Mouse (Mus musculus) embryonic facial prominence, embryonic 14.5 days (tissue): ENCODE data around the gene Gm38394. TPM values are rescaled to one million over a fixed set of nuclear protein-coding genes. Genes with fewer than 3 reads are reported as not detected.
A peak's percentile ranks its signal among the peaks of the same experiment; 100 is the strongest.

Experiments
- ATAC-seq: fragments of 200-750 bp; cut with Nextera tagmentation; 2 replicates; pipeline ENCODE4 v1.8.0; 2017; ENCODE audit warnings: low read depth, moderate number of reproducible peaks, moderate TSS enrichment
- DNase-seq: peaks from one replicate; pipeline ENCODE4 v3.0.0-alpha.2; 2015; ENCODE audit warnings: low spot score
- H3K27ac ChIP-seq: fragments of 300-500 bp; sonication (generic); replicated peaks from 2 replicates; pipeline ENCODE4 v1.5.1; 2014; ENCODE audit warnings: low read depth, mild to moderate bottlenecking, low read length, moderate library complexity
- H3K27me3 ChIP-seq: fragments of 300-500 bp; sonication (generic); replicated peaks from 2 replicates; pipeline ENCODE4 v1.6.1; 2014; ENCODE audit warnings: low read length; ENCODE audit not compliant: control insufficient read depth, insufficient read depth
- H3K36me3 ChIP-seq: fragments of 300-500 bp; sonication (generic); 2 replicates; pipeline ENCODE4 v1.6.1; 2014; ENCODE audit warnings: low read length, mixed read lengths; ENCODE audit not compliant: control insufficient read depth, insufficient read depth
- H3K4me1 ChIP-seq: fragments of 300-500 bp; sonication (generic); 2 replicates; pipeline ENCODE4 v1.6.1; 2014; ENCODE audit warnings: antibody characterized with exemption, low read length; ENCODE audit not compliant: control insufficient read depth, insufficient read depth
- H3K4me2 ChIP-seq: fragments of 300-500 bp; sonication (generic); 2 replicates; pipeline ENCODE4 v1.6.1; 2014; ENCODE audit warnings: low read depth, mild to moderate bottlenecking, low read length, moderate library complexity, mixed read lengths
- H3K4me3 ChIP-seq: fragments of 300-500 bp; sonication (generic); 2 replicates; pipeline ENCODE4 v1.5.1; 2014; ENCODE audit warnings: low read depth, mild to moderate bottlenecking, low read length
- H3K9ac ChIP-seq: fragments of 300-500 bp; sonication (generic); 2 replicates; pipeline ENCODE4 v1.6.1; 2014; ENCODE audit warnings: low read depth, mild to moderate bottlenecking, low read length, moderate library complexity, mixed read lengths
- H3K9me3 ChIP-seq: fragments of 300-500 bp; sonication (generic); 2 replicates; pipeline ENCODE4 v1.6.1; 2016; ENCODE audit warnings: low read length; ENCODE audit not compliant: control insufficient read depth
- WGBS: fragments of 180-500 bp; shearing (Covaris S2); extraction: QIAGEN DNeasy Blood & Tissue Kit; methylation state at CpG from one replicate; pipeline ENCODE4 v1.1.7; 2014; 5-methylcytosine and 5-hydroxymethylcytosine counted together
- polyA plus RNA-seq: library from polyadenylated mRNA; unstranded; fragments of >200 nt; fragmentation: Nextera tagmentation; extraction: Ambion mirVana; gene quantifications from 2 replicates; pipeline ENCODE4 v1.2.1, GENCODE M21; 2014

The Gm38394 gene
- polyA plus RNA-seq, 1 experiment from 2014 or later: 11.5 TPM

DNA sequence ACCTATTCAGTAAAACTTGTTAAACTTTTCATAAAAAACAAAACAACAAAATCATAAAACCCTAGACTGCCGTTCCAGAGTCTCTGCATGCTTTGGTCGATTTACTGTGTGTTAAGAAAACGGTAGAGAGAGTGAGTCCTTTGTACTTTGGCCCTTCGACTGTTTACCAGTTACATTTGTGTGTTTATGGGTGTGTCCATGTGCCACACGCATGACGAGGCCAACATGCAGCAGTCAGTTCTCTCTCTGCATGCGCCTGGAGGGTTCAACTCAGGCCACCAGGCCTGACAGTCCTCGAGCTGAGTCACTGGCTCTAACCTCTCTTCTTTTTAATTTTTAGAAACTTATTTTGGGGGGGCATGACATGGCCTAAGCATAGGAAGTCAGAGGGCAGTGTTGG, 42.8 kb downstream of the Gm38394 start:
- H3K36me3 ChIP-seq: peaks cover 64% of the 10 kb centered on the region
- DNase-seq: no peak
- H3K9ac ChIP-seq: no peak overlapping the region
- no peaks in the 10 kb centered on the region for H3K9me3 ChIP-seq
- no peak overlapping the region for H3K4me3 ChIP-seq
- H3K4me1 ChIP-seq: no peaks in the 10 kb centered on the region
- H3K27ac ChIP-seq: no peak overlapping the region
- H3K4me2 ChIP-seq: no peak overlapping the region
- 84% methylated on average over 8 of the region's 8 CpGs for WGBS
- no peaks in the 10 kb centered on the region for H3K27me3 ChIP-seq
- ATAC-seq: no peak

DNA sequence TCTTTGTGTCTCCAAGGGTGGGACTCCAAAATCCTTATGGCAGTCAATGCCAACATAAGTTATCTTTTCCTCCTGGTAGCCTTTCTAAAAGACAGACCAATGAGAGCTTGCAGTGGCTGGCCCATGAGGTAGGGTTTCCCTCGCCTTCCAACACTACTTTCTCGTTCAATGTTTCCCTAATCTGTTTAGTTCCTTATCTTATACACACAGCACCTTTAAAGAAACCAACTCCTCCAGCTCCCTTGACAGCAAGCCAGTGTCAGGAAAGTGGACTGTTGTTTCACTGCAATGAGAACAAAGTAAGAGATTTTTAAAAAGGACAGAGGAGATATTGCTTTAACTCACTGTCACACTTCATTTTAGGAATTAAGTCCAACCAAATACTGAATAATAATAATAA, 43.2 kb downstream of the Gm38394 start:
- Histone ChIP-seq H3K27me3 (no peaks in the 10 kb centered on the region), H3K36me3 (peaks cover 60% of the 10 kb centered on the region), H3K4me1 (no peaks in the 10 kb centered on the region), H3K27ac (no peak overlapping the region), H3K4me2 (no peak overlapping the region), H3K9me3 (no peaks in the 10 kb centered on the region), H3K9ac (no peak overlapping the region), H3K4me3 (no peak overlapping the region)
- WGBS: 66% methylated on average over 2 of the region's 2 CpGs
- ATAC-seq (no peak), DNase-seq (no peak)

DNA sequence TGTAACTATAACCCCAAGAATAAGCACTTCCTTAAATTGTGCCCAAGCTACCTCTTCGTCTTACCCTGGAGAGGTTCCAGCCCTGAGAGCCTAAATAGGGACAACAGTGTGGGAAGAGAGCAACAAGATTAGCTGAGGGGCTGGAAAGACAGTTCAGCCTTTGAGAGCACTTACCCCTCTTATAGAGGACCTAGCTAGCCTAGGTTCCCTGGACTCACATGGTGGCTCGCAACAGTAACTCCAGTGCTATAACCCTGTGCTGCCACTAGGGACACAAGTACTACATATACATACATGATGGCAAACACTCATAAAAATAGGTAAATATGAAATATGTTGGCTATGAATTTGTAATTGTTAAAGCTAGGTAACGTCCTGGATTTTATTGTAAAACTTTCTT, 47.3 kb downstream of the Gm38394 start:
- 74% methylated on average over 3 of the region's 3 CpGs for WGBS
- no peak overlapping the region for H3K27ac ChIP-seq
- H3K27me3 ChIP-seq: no peaks in the 10 kb centered on the region
- peaks cover 27% of the 10 kb centered on the region for H3K36me3 ChIP-seq
- ATAC-seq: no peak
- no peak overlapping the region for H3K4me2 ChIP-seq
- H3K9me3 ChIP-seq: no peaks in the 10 kb centered on the region
- H3K4me1 ChIP-seq: no peaks in the 10 kb centered on the region
- no peak overlapping the region for H3K9ac ChIP-seq
- no peak overlapping the region for H3K4me3 ChIP-seq
- no peak for DNase-seq

DNA sequence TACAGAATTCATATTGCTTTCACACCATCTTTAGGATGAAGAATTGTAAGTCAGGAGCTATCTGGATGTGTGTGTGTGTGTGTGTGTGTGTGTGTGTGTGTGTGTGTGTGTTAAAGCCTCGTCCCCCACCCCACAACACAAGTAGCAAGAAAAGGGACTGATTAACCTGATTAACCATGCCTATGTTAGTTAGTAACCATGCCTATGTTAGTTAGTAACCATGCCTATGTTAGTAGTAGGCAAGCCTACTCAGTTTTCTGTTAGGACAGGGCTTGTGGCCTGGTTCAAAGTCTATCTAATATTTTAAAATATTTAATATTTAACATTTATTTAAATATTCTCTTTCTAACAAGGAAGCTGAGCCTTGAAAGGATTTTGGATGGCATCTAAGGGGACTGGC, 49.7 kb downstream of the Gm38394 start:
- Histone ChIP-seq H3K4me3 (no peak overlapping the region), H3K4me1 (no peaks in the 10 kb centered on the region), H3K27me3 (no peaks in the 10 kb centered on the region), H3K36me3 (peaks cover 30% of the 10 kb centered on the region), H3K27ac (no peak overlapping the region), H3K9me3 (no peaks in the 10 kb centered on the region), H3K9ac (no peak overlapping the region), H3K4me2 (no peak overlapping the region)
- 88% methylated on average over 1 of the region's 1 CpGs for WGBS
- DNase-seq (no peak), ATAC-seq (no peak)

DNA sequence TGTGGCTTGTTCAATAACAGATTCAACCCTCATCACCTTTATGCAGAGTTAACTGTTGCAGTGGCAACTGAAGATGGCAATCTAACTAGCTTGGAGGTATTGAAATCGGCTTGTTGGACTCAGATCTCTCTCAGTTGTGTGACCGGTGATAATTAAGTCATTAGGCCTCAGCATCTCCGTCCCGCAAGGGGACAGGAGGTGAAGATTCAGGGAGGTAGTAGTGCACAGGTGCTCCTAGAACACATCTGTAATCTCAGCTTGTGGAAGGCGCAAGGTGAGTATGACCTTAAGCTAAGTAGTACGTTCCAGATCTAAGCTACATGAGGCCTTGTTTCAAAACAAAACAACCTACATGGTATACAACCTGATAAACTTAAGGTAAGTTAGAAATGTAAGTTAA, 50.5 kb downstream of the Gm38394 start:
- H3K9me3 ChIP-seq: no peaks in the 10 kb centered on the region
- WGBS: 52% methylated on average over 6 of the region's 6 CpGs
- peak overlapping the region; percentile 27 for H3K4me2 ChIP-seq
- no peak overlapping the region for H3K9ac ChIP-seq
- no peak for DNase-seq
- H3K27ac ChIP-seq: no peak overlapping the region
- H3K4me3 ChIP-seq: peak overlapping the region; percentile 79; the same call in 1 of the 2 replicates
- ATAC-seq: no peak
- peaks cover 38% of the 10 kb centered on the region for H3K36me3 ChIP-seq
- H3K27me3 ChIP-seq: no peaks in the 10 kb centered on the region
- H3K4me1 ChIP-seq: no peaks in the 10 kb centered on the region

DNA sequence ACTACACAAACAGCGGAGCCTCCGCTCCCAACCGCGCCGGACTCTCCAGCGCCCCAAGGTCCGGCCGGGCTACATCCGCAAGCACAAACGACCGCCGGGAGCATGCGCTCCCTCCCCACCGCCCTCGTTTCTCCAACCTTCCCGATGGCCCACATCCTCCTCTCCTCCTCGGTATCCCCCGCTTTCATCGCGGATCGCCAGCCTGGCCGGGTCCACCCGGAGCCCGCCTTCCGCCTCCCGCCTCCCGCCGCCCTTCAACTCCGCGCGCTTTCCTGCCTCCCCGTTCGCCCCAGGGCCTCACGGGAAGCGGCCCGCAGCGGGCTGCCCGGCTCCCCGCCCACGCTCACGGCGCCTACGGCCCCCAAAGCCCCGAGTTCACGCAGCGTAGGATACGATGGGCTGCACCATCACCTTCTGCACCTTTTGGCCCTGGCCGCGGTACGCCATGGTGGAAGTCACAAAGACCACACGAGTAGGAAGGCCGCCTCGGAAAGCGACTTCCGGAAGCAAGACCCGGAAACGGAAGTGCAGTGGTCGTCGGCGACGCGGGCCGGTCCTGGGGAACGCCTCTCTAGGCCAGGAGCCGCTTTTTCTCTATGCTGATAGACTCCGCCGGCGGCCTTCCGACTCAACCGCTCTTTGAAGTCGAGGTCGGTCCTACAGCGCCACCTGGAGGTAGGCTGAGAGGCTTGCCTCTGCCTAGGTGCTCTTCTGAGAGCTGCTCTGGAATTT, 51.2 kb downstream of the Gm38394 start, which contains the start of gene Snrpe:
Snrpe (minus strand) TSS at position 521 of the 732 bp plus-strand sequence.
- H3K36me3 ChIP-seq: peaks cover 45% of the 10 kb centered on the region
- peak within 1 kb of the TSS; percentile 56 for H3K4me2 ChIP-seq
- H3K4me3 ChIP-seq: peak within 1 kb of the TSS; percentile 79
- ATAC-seq (peak; percentile 99), DNase-seq (peak; percentile 100)
- H3K9ac ChIP-seq: peak within 1 kb of the TSS; percentile 93
- WGBS: 0% methylated on average over 67 of the region's 73 CpGs
- no peaks in the 10 kb centered on the region for H3K9me3 ChIP-seq
- peak within 1 kb of the TSS; percentile 84 for H3K27ac ChIP-seq
- H3K4me1 ChIP-seq: no peaks in the 10 kb centered on the region
- H3K27me3 ChIP-seq: no peaks in the 10 kb centered on the region

DNA sequence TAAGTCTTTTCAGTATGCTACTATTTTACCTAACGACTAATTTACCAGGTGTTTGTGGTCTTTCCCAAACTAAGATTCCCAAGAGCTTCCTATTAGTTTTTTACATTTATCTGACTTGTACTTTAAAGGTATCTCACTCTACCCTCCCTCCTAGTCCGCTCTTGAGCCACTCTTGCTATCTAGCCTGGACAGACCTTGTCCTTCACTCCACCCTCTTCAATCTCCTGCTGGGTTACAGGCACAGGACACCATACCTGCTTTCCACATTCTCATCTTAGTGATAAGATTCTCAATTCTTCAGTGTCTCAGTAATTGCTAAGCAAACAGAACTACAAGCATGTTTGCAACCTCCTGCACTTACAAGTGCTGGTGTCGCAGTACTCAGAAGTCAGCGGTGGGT, 57.9 kb downstream of the Gm38394 start:
- Histone ChIP-seq H3K4me3 (no peak overlapping the region), H3K4me2 (no peak overlapping the region), H3K36me3 (peaks cover 71% of the 10 kb centered on the region), H3K9ac (no peak overlapping the region), H3K9me3 (no peaks in the 10 kb centered on the region), H3K4me1 (no peaks in the 10 kb centered on the region), H3K27me3 (no peaks in the 10 kb centered on the region), H3K27ac (no peak overlapping the region)
- DNase-seq (no peak), ATAC-seq (no peak)
- 92% methylated on average over 4 of the region's 4 CpGs for WGBS

DNA sequence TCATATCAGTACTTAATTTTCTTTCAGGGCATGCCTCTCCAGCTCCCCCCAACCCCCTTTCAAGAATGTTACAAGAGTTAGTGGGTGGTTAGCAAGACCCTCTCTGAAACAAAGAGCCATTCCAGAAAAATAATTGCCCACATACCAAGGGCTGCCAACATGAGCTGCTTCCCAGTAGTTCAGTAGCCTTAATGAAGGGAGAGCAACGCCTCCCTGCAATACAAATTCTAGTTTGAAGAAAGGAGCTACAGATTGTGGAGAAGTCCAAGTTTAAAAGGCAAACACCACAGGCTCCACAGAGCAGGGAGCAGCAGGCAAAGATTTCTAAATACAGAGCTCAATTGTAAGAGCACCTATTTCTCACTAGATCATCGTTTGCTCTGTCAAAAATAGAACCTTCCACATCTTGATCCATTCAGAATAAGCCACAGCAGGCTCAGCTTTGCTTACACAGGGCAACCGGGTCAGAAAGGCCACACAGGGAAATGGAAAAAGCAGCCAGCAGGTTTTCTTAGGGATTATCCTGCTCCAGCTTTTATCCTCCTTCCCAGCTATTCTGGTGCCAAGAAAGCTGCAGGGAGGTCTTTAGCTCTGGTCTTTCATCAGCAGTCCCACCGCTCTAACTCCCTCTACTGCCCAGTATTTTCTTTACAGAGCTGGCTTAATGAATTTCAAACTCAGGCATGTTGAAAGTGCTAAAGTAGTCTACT, 64.7 kb downstream of the Gm38394 start:
- Histone ChIP-seq H3K36me3 (peaks cover 4% of the 10 kb centered on the region; the same call in 1 of the 2 replicates), H3K4me3 (no peak overlapping the region), H3K9ac (no peak overlapping the region), H3K9me3 (no peaks in the 10 kb centered on the region), H3K4me1 (no peaks in the 10 kb centered on the region), H3K27ac (no peak overlapping the region; the same call in 1 of the 2 replicates), H3K4me2 (no peak overlapping the region), H3K27me3 (no peaks in the 10 kb centered on the region)
- ATAC-seq (peak; percentile 84), DNase-seq (peak; percentile 83)
- 4% methylated on average over 4 of the region's 4 CpGs for WGBS
